Mouse (Mus musculus): ENCODE measurements around the gene Ddx51.

The Ddx51 gene

GRCm38 (mm10) chr5:110664041-110664440 is 10.8 kb downstream of the Ddx51 start:
- no peak for DNase-seq

GRCm38 (mm10) chr5:110664750-110665269 is 11.6 kb downstream of the Ddx51 start:
- no peak for DNase-seq

DNA sequence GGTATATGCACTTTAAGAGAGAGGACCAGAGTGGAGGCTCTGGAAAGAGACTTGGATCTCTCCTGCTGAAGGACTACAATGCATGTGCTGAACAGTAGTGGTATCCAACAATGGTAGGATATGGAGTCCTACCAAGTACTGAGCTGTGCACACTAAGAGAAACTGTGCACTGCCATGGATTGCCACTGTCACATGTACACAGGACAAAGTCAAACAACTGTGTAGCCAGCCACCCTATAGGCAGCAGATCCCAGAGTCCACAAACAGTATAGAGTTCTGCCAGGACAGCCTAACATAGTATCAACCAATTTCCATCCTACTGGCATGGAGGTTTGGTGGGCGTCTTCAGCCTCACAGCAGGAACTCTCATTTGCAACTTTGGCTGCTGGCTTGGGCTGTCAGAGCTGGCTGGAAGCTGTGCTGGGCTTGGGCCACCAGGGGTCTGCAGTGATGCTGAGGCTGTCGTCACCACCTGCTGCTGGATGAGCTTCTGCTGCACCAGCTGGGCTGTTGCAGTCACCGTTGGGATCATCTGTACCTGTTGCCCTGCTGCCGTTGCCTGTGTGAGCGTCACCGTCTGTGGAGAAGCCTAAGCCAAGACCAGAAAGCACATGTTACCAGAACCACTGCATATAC is 12.4 kb downstream of the Ddx51 start:
- no peak for DNase-seq

DNA sequence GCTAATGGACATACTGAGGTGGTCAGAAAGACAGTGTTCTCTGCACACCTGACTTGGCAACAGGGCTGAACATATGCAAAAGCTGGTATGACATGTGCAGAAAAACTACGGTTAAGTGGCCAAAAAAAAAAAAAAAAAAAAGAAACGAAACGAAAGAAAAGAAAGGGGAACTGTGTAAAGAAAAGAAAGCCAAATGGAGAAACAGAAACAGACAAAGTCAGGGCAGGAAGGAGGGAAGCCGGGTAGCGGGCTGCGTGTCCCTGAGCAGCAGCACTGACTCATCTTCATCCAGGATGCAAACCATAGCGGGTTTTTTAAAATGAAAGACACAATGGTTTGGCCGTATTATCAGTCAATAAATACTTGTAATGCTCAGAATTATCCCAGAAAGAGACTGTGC is 28.8 kb downstream of the Ddx51 start:
- no peak for DNase-seq

GRCm38 (mm10) chr5:110698617-110699016 is 45.4 kb downstream of the Ddx51 start:
- no peak for DNase-seq

GRCm38 (mm10) chr5:110704004-110704403 is 50.8 kb downstream of the Ddx51 start:
- DNase-seq, result no peak

DNA sequence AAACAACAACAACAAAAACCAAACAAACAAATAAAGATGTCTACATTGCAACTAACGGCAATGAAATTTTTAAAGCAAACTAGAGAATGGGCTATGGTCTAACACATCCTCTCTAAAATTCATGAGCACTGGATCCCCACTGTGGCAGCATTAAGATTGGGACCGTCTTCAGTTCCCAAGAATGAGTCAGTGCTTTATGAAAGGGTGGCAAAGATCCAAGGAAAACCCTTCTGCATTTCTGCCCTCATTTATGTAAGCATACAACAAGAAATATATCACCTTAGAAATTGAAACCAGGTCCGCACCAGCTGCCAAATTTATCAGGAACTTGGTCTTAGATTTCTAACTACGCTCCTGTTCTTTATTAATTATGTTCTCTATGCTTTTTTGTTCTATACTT is 56.0 kb downstream of the Ddx51 start:
- DNase-seq, result no peak

Measured in cerebellum, adult 9-11 months (tissue).